Mouse (Mus musculus): ENCODE data around the gene Cavin4. TPM values are rescaled to one million over a fixed set of nuclear protein-coding genes. Genes with fewer than 3 reads are reported as not detected.
"Not testable (repeated sequence)": the region's sequence is repeated elsewhere in the genome, so short reads cannot be mapped to it uniquely, and the experiment has no call there.

Gene Cavin4
- total RNA-seq, 1 experiment from 2014 or later = 0.24 TPM

- DNase-seq = no peak
Observed at GRCm38 (mm10) chr4:48674412-48674811, 11.1 kb downstream of the Cavin4 start.

GRCm38 (mm10) chr4:48676570-48677185, 13.4 kb downstream of the Cavin4 start:
- peak; percentile 27 for DNase-seq

GRCm38 (mm10) chr4:48677276-48677675, 14.0 kb downstream of the Cavin4 start:
- no peak for DNase-seq

GRCm38 (mm10) chr4:48677812-48678211, 14.5 kb downstream of the Cavin4 start:
- DNase-seq = no peak

- no peak for DNase-seq
Observed at GRCm38 (mm10) chr4:48678793-48679192, 15.5 kb downstream of the Cavin4 start.

GRCm38 (mm10) chr4:48679728-48680127, 16.4 kb downstream of the Cavin4 start:
- DNase-seq = not testable (repeated sequence)

GRCm38 (mm10) chr4:48680214-48680613, 16.9 kb downstream of the Cavin4 start:
- no peak for DNase-seq

GRCm38 (mm10) chr4:48680648-48681343, 17.5 kb downstream of the Cavin4 start:
- DNase-seq = no peak

GRCm38 (mm10) chr4:48683126-48683525, 19.8 kb downstream of the Cavin4 start:
- DNase-seq = no peak

GRCm38 (mm10) chr4:48683633-48684209, 20.4 kb downstream of the Cavin4 start:
- not testable (repeated sequence) for DNase-seq

- DNase-seq = no peak
Observed at GRCm38 (mm10) chr4:48684593-48685187, 21.4 kb downstream of the Cavin4 start.

- DNase-seq = no peak
Observed at GRCm38 (mm10) chr4:48688148-48688547, 24.8 kb downstream of the Cavin4 start.

- no peak for DNase-seq
Observed at GRCm38 (mm10) chr4:48690640-48691039, 27.3 kb downstream of the Cavin4 start.

- DNase-seq = peak; percentile 35
Observed at GRCm38 (mm10) chr4:48691793-48692437, 28.6 kb downstream of the Cavin4 start.

- DNase-seq = no peak
Observed at GRCm38 (mm10) chr4:48692736-48693292, 29.5 kb downstream of the Cavin4 start.

- DNase-seq = no peak
Observed at GRCm38 (mm10) chr4:48696706-48697105, 33.4 kb downstream of the Cavin4 start.

GRCm38 (mm10) chr4:48697302-48697701, 34.0 kb downstream of the Cavin4 start:
- DNase-seq = no peak

GRCm38 (mm10) chr4:48715865-48716650, 52.7 kb downstream of the Cavin4 start:
- DNase-seq = no peak

GRCm38 (mm10) chr4:48716817-48717216, 53.5 kb downstream of the Cavin4 start:
- no peak for DNase-seq

Measured in adrenal gland, postnatal 25 days (tissue).